Mouse (Mus musculus): ENCODE results near the gene Tbx4. TPM values are rescaled to one million over a fixed set of nuclear protein-coding genes. Genes with fewer than 3 reads are reported as not detected.

Gene Tbx4
- 1 to 10 TPM; 1.4 to 1.7 TPM for total RNA-seq (2021)
- long read RNA-seq, experiment 1, partial matches to known transcripts: 0 of 2 reads
- long read RNA-seq, experiment 1, other reads (novel, unspliced or antisense): 1 of 2 reads
- long read RNA-seq, experiment 2, partial matches to known transcripts: 0 of 2 reads
- long read RNA-seq, experiment 2, other reads (novel, unspliced or antisense): 2 of 2 reads

DNA sequence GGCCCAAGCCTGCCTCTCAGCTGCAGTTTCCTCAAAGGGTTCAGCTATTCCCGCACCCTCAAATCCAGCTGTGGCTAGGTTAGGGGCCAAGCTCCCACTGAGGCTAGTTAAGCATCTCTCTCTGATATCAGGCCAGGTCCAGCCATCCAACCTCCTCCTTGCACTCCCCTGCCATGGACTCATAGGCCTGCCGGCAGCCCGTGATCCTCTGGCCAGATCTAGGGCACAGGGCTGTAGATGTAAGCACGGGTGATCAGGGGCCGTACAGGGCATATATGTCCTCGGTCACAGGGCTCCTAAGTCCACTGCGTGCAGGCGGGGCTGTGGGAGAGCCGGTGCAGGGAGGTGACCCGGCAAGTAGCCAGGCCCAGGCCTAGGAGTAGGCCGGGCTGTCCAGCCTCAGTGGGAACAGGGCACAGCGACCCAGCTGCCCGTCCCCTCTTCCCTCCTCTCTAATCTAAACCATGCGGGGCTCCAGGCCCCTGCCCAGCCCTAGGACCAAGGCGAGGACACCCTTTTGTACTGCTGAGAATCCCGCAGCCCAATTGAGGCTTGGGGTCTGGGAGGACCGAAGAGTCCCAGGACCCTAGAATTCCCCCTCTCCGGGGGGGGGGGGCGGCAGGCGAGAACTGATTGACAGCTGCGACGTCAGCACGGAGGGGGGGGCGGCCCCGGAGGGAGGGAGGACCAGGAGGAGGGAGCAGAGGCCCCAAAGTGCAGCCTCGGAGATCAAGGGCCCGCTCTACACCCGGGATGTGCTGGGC lies at the start of gene Tbx4:
Gene Tbx4 (plus strand): TSS at position 758 of the 764 bp plus-strand sequence.
- intact Hi-C loops (cut with DNase I): no loop called here
- DNase-seq: peak in 1 of 2 experiments; percentile 23

DNA sequence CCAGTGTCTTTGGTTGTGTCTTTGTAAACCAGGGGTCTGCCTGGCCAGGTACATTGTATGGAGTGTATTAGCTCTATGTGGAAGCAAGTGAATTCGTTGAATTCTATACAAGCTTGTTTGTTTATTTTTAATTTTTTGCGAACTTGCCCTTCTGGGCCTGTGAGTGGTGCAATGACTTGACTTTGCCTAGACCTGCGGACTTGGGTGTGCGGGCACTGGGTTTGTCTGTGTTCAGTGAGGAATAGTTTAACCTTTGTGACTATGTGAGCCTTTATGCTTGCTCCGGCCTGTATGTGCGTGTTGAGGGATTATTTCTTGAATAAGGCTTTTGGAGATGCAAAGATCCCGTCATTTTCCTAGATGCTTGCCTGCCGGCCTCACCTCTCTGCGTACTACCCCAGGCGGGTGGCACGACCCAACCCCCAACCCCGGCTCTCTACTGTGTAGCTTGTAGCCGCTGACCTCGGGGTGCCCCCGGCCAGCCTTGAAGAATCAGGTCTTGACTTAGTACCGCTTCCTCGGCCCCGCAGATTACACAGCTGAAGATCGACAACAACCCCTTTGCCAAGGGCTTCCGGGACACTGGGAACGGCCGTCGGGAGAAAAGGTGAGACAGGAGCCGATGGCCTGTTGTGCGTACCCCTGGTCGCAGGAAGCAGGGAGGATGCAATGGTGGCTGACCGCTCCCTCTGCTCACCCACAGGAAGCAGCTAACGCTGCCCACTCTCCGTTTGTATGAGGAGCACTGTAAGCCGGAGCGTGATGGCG lies 49.5 kb upstream of the Tbx4 start:
- intact Hi-C loops (cut with DNase I): no loop called here
- peak in 1 of 2 experiments; percentile 25 for DNase-seq

DNA sequence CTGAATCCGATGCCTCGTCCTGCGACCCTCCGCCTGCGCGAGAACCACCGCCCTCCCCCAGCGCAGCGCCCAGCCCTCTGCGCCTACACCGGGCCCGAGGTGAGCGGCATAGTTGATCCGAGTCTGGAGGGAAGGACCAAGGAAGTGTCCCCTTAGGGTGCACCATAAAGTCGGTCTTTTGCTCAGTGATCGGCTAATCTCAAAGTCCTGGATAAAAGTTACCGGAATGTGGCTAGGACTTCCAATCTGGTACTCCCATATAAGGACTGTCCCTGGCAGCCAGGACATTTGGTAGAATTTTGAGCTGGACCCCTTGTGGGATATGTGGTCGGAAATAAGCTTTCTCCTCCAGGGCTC lies 49.0 kb upstream of the Tbx4 start:
- intact Hi-C loops (cut with DNase I): no loop called here
- no peak for DNase-seq

DNA sequence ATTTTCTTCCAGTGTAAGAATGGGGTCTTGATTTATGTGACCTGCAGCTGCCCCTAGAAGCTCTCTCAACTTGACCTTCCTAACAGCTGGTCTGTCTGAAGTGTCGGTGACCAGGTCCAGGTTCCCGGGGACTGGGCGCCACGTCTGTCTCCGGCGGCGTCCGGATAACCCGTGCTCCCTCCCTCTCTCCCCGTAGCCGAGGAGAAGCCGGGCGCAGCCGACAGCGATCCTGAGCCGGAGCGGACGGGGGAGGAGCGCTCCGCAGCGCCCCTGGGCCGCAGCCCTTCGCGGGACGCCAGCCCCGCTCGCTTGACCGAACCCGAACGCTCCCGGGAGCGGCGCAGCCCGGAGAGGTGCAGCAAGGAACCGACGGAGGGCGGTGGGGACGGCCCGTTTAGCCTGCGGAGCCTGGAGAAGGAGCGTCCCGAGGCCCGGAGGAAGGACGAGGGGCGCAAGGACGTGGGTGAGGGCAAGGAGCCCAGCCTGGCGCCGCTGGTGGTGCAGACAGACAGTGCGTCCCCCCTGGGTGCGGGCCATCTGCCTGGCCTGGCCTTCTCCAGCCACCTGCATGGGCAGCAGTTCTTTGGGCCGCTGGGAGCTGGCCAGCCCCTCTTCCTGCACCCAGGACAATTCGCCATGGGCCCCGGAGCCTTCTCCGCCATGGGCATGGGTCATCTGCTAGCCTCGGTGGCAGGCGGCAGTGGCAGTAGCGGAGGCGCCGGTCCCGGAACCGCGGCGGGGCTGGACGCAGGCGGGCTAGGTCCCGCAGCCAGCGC lies 48.4 kb upstream of the Tbx4 start:
- intact Hi-C loops (cut with DNase I): no loop called here
- peak in 1 of 2 experiments; percentile 25 for DNase-seq

DNA sequence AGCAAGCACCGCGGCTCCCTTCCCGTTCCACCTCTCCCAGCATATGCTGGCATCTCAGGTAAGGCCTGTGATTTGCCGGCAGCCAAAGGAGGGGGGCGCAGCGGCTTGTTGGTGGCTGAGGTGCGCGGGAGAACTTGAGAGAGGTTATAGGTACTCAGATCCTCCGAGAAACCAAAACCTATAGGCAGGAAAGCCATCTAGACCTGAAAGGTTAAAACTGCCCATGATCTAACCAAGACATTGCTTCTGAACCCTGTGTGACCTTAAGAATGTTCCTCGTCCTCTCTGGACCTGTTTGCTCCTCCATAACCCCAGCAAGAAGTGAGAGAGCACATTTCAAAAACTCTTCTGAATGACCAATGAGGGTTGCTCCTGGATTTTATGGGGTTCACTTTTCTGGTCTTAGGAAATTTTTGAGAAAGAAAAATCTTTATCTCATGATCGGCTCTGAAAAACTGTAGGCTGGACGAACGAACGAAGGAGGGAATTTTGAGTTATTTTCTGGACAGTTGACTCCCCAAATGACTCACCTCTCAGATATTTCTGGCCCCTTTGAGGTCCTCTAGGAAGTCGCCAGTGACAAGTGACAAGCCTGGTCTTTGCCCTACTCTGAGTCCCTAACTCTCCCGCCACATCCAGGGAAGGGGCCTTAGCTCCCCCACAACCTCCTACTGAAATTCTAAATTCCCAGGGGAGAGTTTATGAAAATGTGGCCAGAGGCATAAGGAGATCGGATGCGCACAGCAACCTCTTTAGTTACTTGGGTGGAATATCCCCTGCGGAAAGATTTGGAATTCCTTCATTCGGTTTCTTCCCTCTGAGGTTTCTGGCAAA lies 47.6 kb upstream of the Tbx4 start:
- intact Hi-C loops (cut with DNase I): no loop called here
- DNase-seq: no peak

DNA sequence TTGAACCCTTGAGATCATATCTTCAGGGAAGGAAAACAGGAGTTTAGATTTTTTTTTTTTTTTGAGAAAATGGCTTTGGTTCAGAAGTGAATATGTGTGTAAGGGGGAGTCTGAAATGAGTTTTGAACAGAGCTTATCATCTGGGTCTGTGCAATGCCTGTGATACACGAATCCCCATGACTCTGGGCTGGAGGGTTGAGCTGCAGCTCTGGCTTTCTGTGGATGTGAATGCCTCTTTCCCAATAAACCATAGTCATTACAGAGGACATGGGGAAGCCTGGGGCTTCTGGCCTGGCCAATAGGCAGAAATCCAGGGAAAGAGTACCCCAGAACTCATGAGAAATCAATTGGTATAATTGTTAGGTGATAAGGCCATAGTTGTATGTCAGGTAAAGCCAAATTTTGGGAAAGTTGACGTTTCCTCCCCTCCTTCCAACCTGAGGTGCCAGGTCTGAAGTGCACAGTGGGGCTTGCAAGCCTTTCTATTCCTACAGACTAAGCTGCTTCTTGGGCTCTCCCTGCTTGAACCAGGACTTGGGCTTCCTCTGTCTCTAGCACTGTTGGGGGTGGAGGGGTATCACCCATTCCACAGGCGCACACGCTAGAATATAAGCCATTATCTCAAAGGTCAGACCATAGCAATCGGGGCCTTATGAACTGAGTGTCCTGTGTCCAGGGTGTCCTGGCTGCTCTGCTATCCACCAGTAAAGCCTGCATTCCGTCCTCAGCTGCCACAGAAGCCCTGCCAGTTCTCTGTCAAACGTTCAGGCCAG lies 46.8 kb upstream of the Tbx4 start:
- DNase-seq: no peak
- intact Hi-C loops (cut with DNase I): loop anchor here (5.0 to 10.0 kb wide), 2 partner anchors 372 to 515 kb away; partner anchors contain the start of gene Med13

DNA sequence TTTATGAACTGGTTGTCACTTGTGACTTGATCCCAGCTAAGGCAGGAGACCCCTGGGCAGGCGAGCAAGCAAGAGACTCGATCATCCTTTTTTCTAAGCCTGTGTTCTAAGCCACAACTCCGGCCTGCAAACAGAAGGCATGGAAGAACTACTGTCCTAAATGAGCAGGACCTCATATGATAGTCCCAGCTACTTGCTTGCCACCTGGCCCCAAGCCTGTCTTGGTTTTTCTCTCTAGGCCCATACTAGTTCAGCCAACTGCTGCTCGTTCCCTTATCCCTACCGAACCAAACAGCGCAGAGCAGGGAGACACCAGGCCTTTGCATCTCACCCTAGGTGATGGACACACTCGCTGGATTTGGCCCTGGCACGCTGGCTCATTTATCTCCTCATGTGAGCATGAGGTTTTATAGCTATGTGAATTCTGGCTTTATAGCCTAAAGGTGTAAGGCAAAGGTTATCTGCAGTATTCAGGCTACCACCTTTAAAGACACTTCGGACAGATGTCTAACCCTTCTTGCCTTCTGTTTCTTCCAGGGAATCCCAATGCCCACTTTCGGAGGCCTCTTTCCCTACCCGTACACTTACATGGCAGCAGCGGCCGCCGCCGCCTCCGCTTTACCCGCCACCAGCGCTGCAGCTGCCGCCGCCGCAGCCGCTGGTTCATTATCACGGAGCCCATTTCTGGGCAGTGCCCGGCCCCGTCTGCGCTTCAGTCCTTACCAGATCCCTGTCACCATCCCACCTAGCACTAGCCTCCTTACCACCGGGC lies 46.0 kb upstream of the Tbx4 start:
- intact Hi-C loops (cut with DNase I): loop anchor here (5.0 to 10.0 kb wide), 2 partner anchors 373 to 515 kb away; partner anchors contain the start of gene Med13
- no peak for DNase-seq

DNA sequence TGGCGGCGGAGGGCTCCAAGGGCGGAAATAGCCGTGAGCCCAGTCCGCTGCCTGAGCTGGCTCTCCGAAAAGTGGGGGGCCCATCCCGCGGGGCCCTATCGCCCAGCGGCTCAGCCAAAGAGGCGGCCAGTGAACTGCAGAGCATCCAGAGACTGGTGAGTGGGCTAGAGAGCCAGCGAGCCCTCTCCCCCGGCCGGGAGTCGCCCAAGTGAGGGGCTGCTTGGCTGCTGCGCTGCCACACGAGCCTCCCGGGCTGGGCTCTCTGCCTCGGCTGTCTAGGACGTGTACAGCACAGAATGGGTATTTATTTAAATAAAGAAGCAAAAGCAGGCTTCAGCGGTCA lies 45.4 kb upstream of the Tbx4 start:
- DNase-seq: no peak
- intact Hi-C loops (cut with DNase I): loop anchor here (5.0 to 10.0 kb wide), 2 partner anchors 373 to 514 kb away; partner anchors contain the start of gene Med13

DNA sequence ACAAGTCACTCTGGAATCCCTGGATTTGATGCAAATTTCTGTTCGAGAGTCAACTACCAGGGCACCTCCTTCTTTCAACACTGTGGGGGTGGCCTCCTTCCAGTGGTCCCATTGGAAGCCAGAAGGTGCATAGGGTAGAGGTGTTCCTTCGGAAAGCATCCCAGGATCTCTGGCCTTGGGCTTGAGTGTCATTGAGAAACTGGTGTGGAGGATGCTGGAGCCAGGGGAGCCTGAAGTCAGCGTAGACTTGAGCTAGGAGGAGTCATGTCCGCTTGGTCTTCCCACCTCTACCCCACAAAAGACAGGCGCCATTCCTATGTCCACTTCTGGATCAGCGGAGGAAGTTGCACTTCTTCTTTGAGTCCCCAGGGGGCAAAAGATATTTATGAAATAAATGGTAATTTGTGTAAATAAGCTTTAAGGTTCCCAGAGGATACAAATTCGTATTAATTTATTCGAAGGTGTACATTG lies 45.0 kb upstream of the Tbx4 start:
- DNase-seq: no peak
- intact Hi-C loops (cut with DNase I): loop anchor here (5.0 to 10.0 kb wide), 2 partner anchors 374 to 514 kb away; partner anchors contain the start of gene Med13

DNA sequence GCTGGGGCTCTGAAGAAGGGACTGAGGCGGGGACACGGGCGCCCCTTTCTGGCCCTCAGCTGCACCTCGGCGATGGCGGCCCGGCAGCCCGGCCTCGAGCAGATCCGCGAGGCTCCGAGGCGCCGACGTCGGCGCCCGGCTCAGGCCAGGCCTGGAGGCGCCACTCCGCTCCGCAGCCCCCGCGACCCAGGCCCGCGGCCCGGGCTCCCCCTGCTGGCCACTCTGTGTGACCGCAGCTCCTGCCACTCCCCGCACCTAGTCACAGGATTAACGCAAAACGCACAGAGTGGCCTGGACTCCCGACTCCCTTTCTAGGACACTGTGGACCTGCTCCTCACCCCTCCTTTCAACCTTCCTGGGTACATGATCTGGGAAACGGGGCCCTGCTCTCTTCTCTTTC lies 44.2 kb upstream of the Tbx4 start:
- DNase-seq: peak; percentile 58 to 67
- intact Hi-C loops (cut with DNase I): loop anchor here (5.0 to 10.0 kb wide), 2 partner anchors 375 to 513 kb away; partner anchors contain the start of gene Med13

DNA sequence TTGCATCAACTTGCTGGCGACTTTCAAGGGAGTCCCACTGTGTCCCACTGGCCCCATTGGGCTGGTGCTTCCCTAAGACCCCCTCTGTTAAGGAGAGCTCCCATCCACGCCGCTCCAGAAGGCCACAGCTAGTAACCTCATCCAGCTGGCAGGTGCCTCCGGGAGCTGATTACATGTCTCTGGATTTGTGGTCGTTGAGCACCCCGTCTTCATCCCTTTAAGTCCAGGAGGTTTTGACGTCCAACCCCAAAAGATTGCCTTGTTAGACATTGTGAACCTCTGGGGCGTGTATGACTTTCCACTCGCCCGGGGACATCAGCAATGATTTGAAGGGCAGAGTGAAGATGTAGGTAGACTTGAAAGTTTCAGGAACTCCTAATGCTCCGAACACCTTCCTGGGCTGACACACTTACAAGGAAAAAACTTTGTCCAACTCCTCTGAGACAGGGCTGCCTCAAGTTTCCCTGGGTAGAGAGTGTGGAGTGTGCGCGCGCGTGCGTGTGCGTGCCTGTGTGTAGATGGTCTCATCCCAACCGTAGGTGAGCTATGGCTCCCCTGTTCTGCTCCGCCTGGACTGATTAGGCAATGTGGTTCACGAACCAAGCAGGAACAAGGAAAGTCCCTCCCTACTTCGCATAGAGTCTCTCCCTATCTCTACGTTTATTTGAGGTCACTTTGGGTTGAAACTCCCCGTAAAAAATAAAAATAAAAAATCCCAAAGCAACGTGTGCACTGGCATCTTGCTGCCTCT lies 43.5 kb upstream of the Tbx4 start:
- intact Hi-C loops (cut with DNase I): loop anchor here (5.0 to 10.0 kb wide), 2 partner anchors 375 to 512 kb away; partner anchors contain the start of gene Med13
- no peak for DNase-seq

DNA sequence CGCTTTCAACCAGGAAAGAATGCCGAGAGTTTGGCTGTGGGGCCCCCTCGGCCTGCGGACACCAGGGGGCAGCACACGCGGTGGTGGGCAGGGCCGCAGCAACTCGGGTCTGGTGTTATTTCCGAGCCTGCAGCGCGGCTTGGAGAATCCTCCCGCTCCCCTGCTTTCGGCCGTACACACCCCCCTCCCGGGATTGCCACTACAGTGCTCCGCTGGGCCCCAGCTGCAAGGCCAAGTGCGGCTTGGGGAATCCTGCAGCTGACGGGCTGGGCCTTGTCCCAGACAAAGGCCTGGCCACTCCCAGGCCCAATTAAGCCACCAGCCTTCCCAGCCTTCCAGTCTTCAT lies 42.9 kb upstream of the Tbx4 start:
- intact Hi-C loops (cut with DNase I): loop anchor here (5.0 to 10.0 kb wide), 2 partner anchors 376 to 511 kb away; partner anchors contain the start of gene Med13
- DNase-seq: peak; percentile 71 to 74

DNA sequence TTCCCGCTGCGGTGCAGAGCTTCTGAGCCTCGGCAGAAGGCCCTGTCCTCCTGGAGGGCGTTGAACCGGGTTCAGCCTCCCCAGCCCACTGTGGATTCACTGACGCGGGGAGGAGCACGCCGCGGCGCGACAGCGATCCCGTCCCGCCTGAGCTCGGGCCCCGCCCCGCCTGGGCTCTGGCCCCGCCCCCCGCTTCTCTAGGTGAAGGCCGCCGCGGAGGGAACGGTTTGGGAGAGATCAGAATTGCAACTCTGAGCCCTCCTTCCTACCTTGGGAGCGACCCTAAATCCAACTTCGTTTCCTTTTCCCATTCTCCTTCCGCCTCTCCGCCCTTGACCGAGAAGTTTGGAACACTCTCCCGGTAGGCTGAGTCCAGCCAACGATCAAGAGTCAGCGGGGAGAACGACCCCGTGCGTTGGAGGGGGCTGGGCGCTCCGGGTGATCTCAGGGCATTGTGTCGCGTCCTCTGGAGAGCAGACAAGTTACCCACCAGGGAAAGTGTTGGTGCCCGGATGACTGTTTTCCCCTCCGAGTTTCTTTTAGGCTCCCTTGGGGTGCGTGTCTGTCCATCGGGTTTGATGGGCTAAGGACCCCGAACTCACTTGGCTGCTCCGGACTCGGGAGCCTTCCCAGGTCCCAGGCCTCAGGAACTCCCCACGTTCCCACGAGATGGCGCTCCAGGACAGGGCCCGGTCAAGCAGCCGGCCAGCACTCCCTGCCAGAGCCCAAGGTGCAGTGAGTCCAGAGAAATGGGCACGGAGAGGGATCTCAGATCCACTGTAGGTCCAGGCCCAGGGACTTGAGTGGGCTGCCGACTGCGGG lies 41.9 kb upstream of the Tbx4 start:
- DNase-seq: peak; percentile 83 to 85
- intact Hi-C loops (cut with DNase I): loop anchor here (5.0 to 10.0 kb wide), 2 partner anchors 377 to 510 kb away; partner anchors contain the start of gene Med13

DNA sequence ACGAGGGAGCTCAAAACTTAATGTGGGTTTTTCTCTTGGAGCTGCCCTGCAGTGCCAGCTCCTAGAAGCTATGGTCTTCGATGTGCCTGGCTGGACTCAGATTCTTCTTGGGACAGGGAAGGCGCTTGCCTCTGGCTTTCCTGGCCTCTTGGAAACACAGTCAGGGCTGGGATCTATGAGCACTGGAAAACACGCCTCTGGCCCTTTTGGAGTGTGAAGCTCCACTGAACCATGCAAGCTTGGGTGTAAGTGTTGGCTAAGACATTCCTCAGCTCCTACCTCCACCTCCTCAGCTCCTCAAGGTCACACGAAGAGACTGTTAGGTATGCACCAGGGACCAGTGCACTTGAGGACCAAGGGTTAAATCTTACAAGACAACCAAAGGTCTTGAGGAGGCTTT lies 41.3 kb upstream of the Tbx4 start:
- intact Hi-C loops (cut with DNase I): loop anchor here (5.0 to 10.0 kb wide), 4 partner anchors 222 to 510 kb away; partner anchors contain the start of gene Med13
- no peak for DNase-seq

DNA sequence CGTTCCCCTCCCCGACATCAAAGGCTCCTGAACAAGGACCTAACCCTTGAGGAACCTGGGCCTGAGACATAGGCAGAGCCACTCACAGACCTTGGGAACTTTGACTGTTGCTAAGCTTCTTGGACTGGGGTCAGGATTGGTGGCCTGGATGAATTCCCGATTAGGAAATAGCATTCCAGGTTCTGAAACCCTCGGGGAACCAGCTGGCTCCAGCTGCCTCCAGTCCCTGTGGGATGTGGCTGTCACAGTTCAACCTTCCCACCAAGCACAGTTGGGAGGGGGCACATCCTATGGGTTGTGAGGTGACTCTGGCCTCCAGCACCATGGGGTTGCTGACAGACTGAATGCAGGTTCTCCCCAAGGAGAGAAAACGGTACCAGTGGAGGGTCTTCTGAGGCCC lies 40.3 kb upstream of the Tbx4 start:
- intact Hi-C loops (cut with DNase I): loop anchor here (2.0 to 10.0 kb wide), 4 partner anchors 127 to 509 kb away; partner anchors contain the start of gene Med13
- DNase-seq: peak in 1 of 2 experiments; percentile 31

DNA sequence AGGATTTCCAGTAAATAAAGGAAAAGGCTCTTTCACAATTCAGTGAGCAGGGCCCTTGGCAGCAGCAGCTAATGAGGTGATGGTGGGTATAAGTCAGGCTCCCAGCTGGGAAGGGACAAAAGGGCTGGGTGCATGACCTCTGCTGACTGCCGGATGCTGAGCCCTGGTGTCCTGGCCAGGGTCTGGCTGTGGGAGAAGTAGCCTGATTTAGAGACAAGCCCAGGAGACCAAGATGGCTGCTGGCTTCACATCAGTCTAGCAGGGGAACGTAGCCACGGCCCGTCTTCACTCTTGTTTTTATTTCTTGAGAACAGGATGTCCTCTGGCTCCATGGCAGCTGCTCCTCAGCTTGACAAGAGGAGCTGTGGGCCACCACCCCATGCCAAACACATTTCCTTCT lies 39.7 kb upstream of the Tbx4 start:
- peak; percentile 38 to 56 for DNase-seq
- intact Hi-C loops (cut with DNase I): loop anchor here (2.0 to 10.0 kb wide), 4 partner anchors 126 to 508 kb away; partner anchors contain the start of gene Med13
